Mouse (Mus musculus) small intestine, adult 2 months (tissue): ENCODE measurements around the gene Tmem95. TPM values are rescaled to one million over a fixed set of nuclear protein-coding genes. Genes with fewer than 3 reads are reported as not detected.

Experiments used
- H3K27ac ChIP-seq: fragments of 200-500 bp; 2 replicates; pipeline ENCODE4 v1.5.1; 2012; ENCODE audit warnings: low read depth, low read length, control low read depth, inconsistent platforms; ENCODE audit not compliant: insufficient read depth
- H3K27me3 ChIP-seq: fragments of 200-500 bp; 2 replicates; pipeline ENCODE4 v1.6.1; 2012; ENCODE audit warnings: mild to moderate bottlenecking, moderate library complexity, low read length, inconsistent platforms; ENCODE audit not compliant: control insufficient read depth, insufficient read depth
- H3K36me3 ChIP-seq: fragments of 200-500 bp; 2 replicates; pipeline ENCODE4 v1.6.1; 2012; ENCODE audit warnings: mild to moderate bottlenecking, low read length, control low read depth, inconsistent platforms; ENCODE audit not compliant: control insufficient read depth, insufficient read depth
- H3K4me1 ChIP-seq: fragments of 200-500 bp; 2 replicates; pipeline ENCODE4 v1.6.1; 2012; ENCODE audit warnings: low read length, inconsistent platforms, mixed read lengths; ENCODE audit not compliant: control insufficient read depth, insufficient read depth, insufficient read length
- H3K4me3 ChIP-seq: fragments of 200-500 bp; 2 replicates; pipeline ENCODE4 v1.5.1; 2012; ENCODE audit warnings: low read depth, mild to moderate bottlenecking, control low read depth, inconsistent platforms, low read length, moderate library complexity
- CTCF ChIP-seq: fragments of 200-500 bp; IDR thresholded peaks from 2 replicates; pipeline ENCODE4 v1.5.1; 2012; ENCODE audit warnings: low read depth, mild to moderate bottlenecking, control low read depth, inconsistent platforms, low read length, moderate library complexity, mixed read lengths; ENCODE audit not compliant: insufficient replicate concordance, insufficient read length; ENCODE audit errors: extremely low read depth
- POLR2A ChIP-seq: fragments of 200-500 bp; IDR thresholded peaks from 2 replicates; pipeline ENCODE4 v1.6.1; 2012; ENCODE audit warnings: low read depth, mild to moderate bottlenecking, control low read depth, inconsistent platforms, low read length, moderate library complexity
- WGBS: fragments of 180-500 bp; shearing (Covaris S2); methylation state at CpG from one replicate; pipeline ENCODE4 v1.1.7; 2018; 5-methylcytosine and 5-hydroxymethylcytosine counted together
- polyA plus RNA-seq: library from polyadenylated mRNA; depleted of rRNA; stranded (reverse); fragments of >200 nt; gene quantifications from 2 replicates; pipeline ENCODE4 v1.2.3, GENCODE M21; 2012; rRNA removed

Tmem95 gene
- polyA plus RNA-seq = not detected in 2 replicates

GRCm38 (mm10) chr11:69877878-69878277 lies at the start of gene Tmem95:
Tmem95 (minus strand) TSS chr11:69878018.
- Histone ChIP-seq H3K4me3 (no peak within 1 kb of the TSS), H3K27ac (no peak within 1 kb of the TSS), H3K27me3 (no peaks in the 10 kb centered on the region), H3K36me3 (no peaks in the 10 kb centered on the region), H3K4me1 (peaks cover 11% of the 10 kb centered on the region)
- WGBS = 79% methylated on average over 11 of the region's 11 CpGs
- TF ChIP-seq CTCF (no peak), POLR2A (no peak)

- 92% methylated on average over 2 of the region's 2 CpGs for WGBS
- no peak for TF ChIP-seq POLR2A
- no peak for TF ChIP-seq CTCF
- no peak overlapping the region for H3K4me3 ChIP-seq
- H3K36me3 ChIP-seq = no peaks in the 10 kb centered on the region
- peaks cover 2% of the 10 kb centered on the region; the same call in 1 of the 2 replicates for H3K4me1 ChIP-seq
- H3K27ac ChIP-seq = no peak overlapping the region
- H3K27me3 ChIP-seq = no peaks in the 10 kb centered on the region
Measured at GRCm38 (mm10) chr11:69927501-69927900, 49.7 kb upstream of the Tmem95 start.

- Histone ChIP-seq H3K27me3 (no peaks in the 10 kb centered on the region), H3K36me3 (peaks cover 11% of the 10 kb centered on the region), H3K27ac (peak overlapping the region; percentile 87), H3K4me1 (peaks cover 6% of the 10 kb centered on the region; the same call in 1 of the 2 replicates), H3K4me3 (no peak overlapping the region)
- WGBS = 49% methylated on average over 3 of the region's 3 CpGs
- TF ChIP-seq CTCF (no peak), POLR2A (no peak)
Measured at GRCm38 (mm10) chr11:69922796-69923195, 45.0 kb upstream of the Tmem95 start.

GRCm38 (mm10) chr11:69922012-69922756 lies 44.4 kb upstream of the Tmem95 start:
- Histone ChIP-seq H3K27ac (peak overlapping the region; percentile 87), H3K36me3 (peaks cover 16% of the 10 kb centered on the region), H3K4me3 (peak overlapping the region; percentile 58), H3K27me3 (no peaks in the 10 kb centered on the region), H3K4me1 (peaks cover 6% of the 10 kb centered on the region; the same call in 1 of the 2 replicates)
- TF ChIP-seq POLR2A (no peak), CTCF (no peak)
- WGBS = 2% methylated on average over 12 of the region's 12 CpGs

GRCm38 (mm10) chr11:69921114-69922011 lies 43.5 kb upstream of the Tmem95 start, which contains the start of gene Eif5a:
Eif5a (minus strand) TSS chr11:69921958.
- H3K27ac ChIP-seq = peak within 1 kb of the TSS; percentile 93
- H3K4me3 ChIP-seq = peak within 1 kb of the TSS; percentile 95

GRCm38 (mm10) chr11:69920266-69921031 lies 42.6 kb upstream of the Tmem95 start:
- H3K27ac ChIP-seq = peak overlapping the region; percentile 93
- peak overlapping the region; percentile 95 for H3K4me3 ChIP-seq
- H3K36me3 ChIP-seq = peaks cover 31% of the 10 kb centered on the region
- TF ChIP-seq CTCF (0 out of 2 replicates have a peak, but pooled peaks have one; percentile 6), POLR2A (no peak)
- H3K4me1 ChIP-seq = peaks cover 6% of the 10 kb centered on the region; the same call in 1 of the 2 replicates
- H3K27me3 ChIP-seq = no peaks in the 10 kb centered on the region
- under 1% methylated on average over 62 of the region's 65 CpGs for WGBS

More at GRCm38 (mm10) chr11:69921114-69922011, 43.5 kb upstream of the Tmem95 start, which contains the start of gene Eif5a:
- H3K27me3 ChIP-seq = no peaks in the 10 kb centered on the region
- under 1% methylated on average over 78 of the region's 78 CpGs for WGBS
- H3K36me3 ChIP-seq = peaks cover 22% of the 10 kb centered on the region
- H3K4me1 ChIP-seq = peaks cover 6% of the 10 kb centered on the region; the same call in 1 of the 2 replicates
- TF ChIP-seq POLR2A (peak; percentile 63), CTCF (peak; percentile 43; the same call in 1 of the 2 replicates)
